In genomic region chr11:54007717-54008116, GRCm38 (mm10) we compare ENCODE assay signal across 11 mouse cellular contexts. TPM values are rescaled to one million over a fixed set of nuclear protein-coding genes. Genes with fewer than 3 reads are reported as not detected.
DNase-seq lines count a peak whose midpoint lies in the region; ATAC-seq and TF ChIP-seq lines count a peak whose summit lies in the region.
"Had no signal": no experiment of that assay in that cellular context is flagged by ENCODE, and none has a peak within 500 bp of the region (broad histone marks: within the 10 kb centered on the region; RNA-seq: fewer than 3 reads in every experiment).

No protein-coding gene starts in this region.

- DNase-seq in hindbrain, postnatal 0 days (ENCODE audit: low spot score) = peak; percentile 59
- no peak for DNase-seq in hindbrain, embryonic 10.5 days (ENCODE audit: low spot score)
- peak; percentile 96 for DNase-seq in brain, adult 2 months (ENCODE audit: low read depth, low spot score)
- DNase-seq in cerebellum, postnatal 36 days = peak; percentile 84 to 87
- DNase-seq in thymus, postnatal 10 days (ENCODE audit: low spot score in 2 of 2) = no peak
- DNase-seq in ovary, adult 18-20 months (ENCODE audit: low spot score) = no peak
- DNase-seq: lung, adult 18-20 months; thymus, postnatal 36 days had no signal

- no peak overlapping the region for H3K4me3 ChIP-seq in hindbrain, postnatal 0 days (ENCODE audit: low read length)
- no peak overlapping the region for H3K4me3 ChIP-seq in hindbrain, embryonic 10.5 days
- H3K4me3 ChIP-seq: forebrain, embryonic 15.5 days; stomach, embryonic 15.5 days had no signal

- TF ChIP-seq CTCF in hindbrain, postnatal 0 days (IDR thresholded peaks at IDR 0.05; ENCODE audit: low read depth) = no peak

- WGBS in hindbrain, postnatal 0 days = 65% methylated on average over 11 of the region's 11 CpGs
- 87% methylated on average over 11 of the region's 11 CpGs for WGBS in hindbrain, embryonic 10.5 days

- no peaks in the 10 kb centered on the region for H3K36me3 ChIP-seq in hindbrain, postnatal 0 days (ENCODE audit: insufficient read depth, low read length)
- no peaks in the 10 kb centered on the region for H3K36me3 ChIP-seq in hindbrain, embryonic 10.5 days
- H3K36me3 ChIP-seq: forebrain, embryonic 15.5 days; stomach, embryonic 15.5 days had no signal

- H3K27me3 ChIP-seq in hindbrain, postnatal 0 days (ENCODE audit: insufficient read depth, low read length) = no peaks in the 10 kb centered on the region
- H3K27me3 ChIP-seq in hindbrain, embryonic 10.5 days (ENCODE audit: insufficient read depth, poor library complexity, severe bottlenecking) = no peaks in the 10 kb centered on the region
- H3K27me3 ChIP-seq: forebrain, embryonic 15.5 days; stomach, embryonic 15.5 days had no signal

- ATAC-seq in hindbrain, postnatal 0 days = peak; percentile 75; the same call in 1 of the 2 replicates
- peak; percentile 76 for ATAC-seq in cerebellum, adult (ENCODE audit: insufficient number of reproducible peaks, low FRiP score, low TSS enrichment)
- ATAC-seq: forebrain, embryonic 15.5 days had no signal

- no peaks in the 10 kb centered on the region for H3K4me1 ChIP-seq in hindbrain, postnatal 0 days (ENCODE audit: insufficient read depth, low read length)
- peaks cover 8% of the 10 kb centered on the region; the same call in 1 of the 2 replicates for H3K4me1 ChIP-seq in hindbrain, embryonic 10.5 days (replicated peaks)
- H3K4me1 ChIP-seq: forebrain, embryonic 15.5 days; stomach, embryonic 15.5 days had no signal

- no peak overlapping the region for H3K4me2 ChIP-seq in hindbrain, postnatal 0 days (ENCODE audit: low read depth, low read length)
- H3K4me2 ChIP-seq: forebrain, embryonic 15.5 days; stomach, embryonic 15.5 days had no signal

- no peak overlapping the region; the same call in 1 of the 2 replicates for H3K27ac ChIP-seq in hindbrain, postnatal 0 days
- H3K27ac ChIP-seq in hindbrain, embryonic 10.5 days = no peak overlapping the region
- H3K27ac ChIP-seq: forebrain, embryonic 15.5 days; stomach, embryonic 15.5 days had no signal

- H3K9ac ChIP-seq in hindbrain, postnatal 0 days (replicated peaks; ENCODE audit: low read length) = no peak overlapping the region
- H3K9ac ChIP-seq: forebrain, embryonic 15.5 days; stomach, embryonic 15.5 days had no signal

- no peaks in the 10 kb centered on the region for H3K9me3 ChIP-seq in hindbrain, postnatal 0 days (ENCODE audit: low read length)
- H3K9me3 ChIP-seq in hindbrain, embryonic 10.5 days = no peaks in the 10 kb centered on the region
- H3K9me3 ChIP-seq: forebrain, embryonic 15.5 days; stomach, embryonic 15.5 days had no signal

RNA-seq across cellular contexts. Expression of gene Slc22a4, which starts 20.2 kb away (rescaled TPM):
- total RNA-seq in hindbrain, postnatal 0 days (2014; rRNA removed) = 7.2 and 14.6 TPM in 2 replicates
- polyA plus RNA-seq in hindbrain, postnatal 0 days (2015; fragmentation: Nextera tagmentation; extraction: Ambion mirVana) = 7.2 and 8.8 TPM in 2 replicates
- polyA plus RNA-seq in hindbrain, embryonic 10.5 days (2016; fragmentation: Nextera tagmentation; extraction: Ambion mirVana) = 1.2 and 2.2 TPM in 2 replicates

RNA-seq across cellular contexts. Expression of gene Slc22a21, which starts 27.6 kb away (rescaled TPM):
- 6.6 and 7.2 TPM in 2 replicates for total RNA-seq in hindbrain, postnatal 0 days (2014; rRNA removed)
- 6.2 and 6.3 TPM in 2 replicates for polyA plus RNA-seq in hindbrain, postnatal 0 days (2015; fragmentation: Nextera tagmentation; extraction: Ambion mirVana)
- 2.0 and 2.4 TPM in 2 replicates for polyA plus RNA-seq in hindbrain, embryonic 10.5 days (2016; fragmentation: Nextera tagmentation; extraction: Ambion mirVana)

Comparison
In these comparisons a context has a peak if more than half of its experiments do, and no peak if none do; other contexts are left out.
1. DNase-seq: peak in hindbrain, postnatal 0 days (single experiment), brain, adult 2 months (single experiment) and cerebellum, postnatal 36 days (2 of 2); none in hindbrain, embryonic 10.5 days (single experiment), thymus, postnatal 10 days (0 of 2) and ovary, adult 18-20 months (single experiment).